Mouse (Mus musculus) G1E (cell line): ENCODE results near the gene Rora. TPM values are rescaled to one million over a fixed set of nuclear protein-coding genes. Genes with fewer than 3 reads are reported as not detected.

Experiments
- ATAC-seq: 2 replicates; pipeline ENCODE4 v1.8.0; 2016; ENCODE audit warnings: mild to moderate bottlenecking; ENCODE audit not compliant: insufficient number of reproducible peaks, poor library complexity, low FRiP score, severe bottlenecking; ENCODE audit errors: extremely low read depth
- DNase-seq: peaks from one replicate; pipeline ENCODE4 v3.0.0; 2012; ENCODE audit warnings: low spot score
- H3K27me3 ChIP-seq: 2 replicates; pipeline ENCODE4 v1.6.1; 2012; ENCODE audit warnings: mild to moderate bottlenecking, low read length, inconsistent platforms; ENCODE audit not compliant: insufficient read depth
- H3K36me3 ChIP-seq: replicated peaks from 2 replicates; pipeline ENCODE3; 2012; ENCODE audit warnings: mild to moderate bottlenecking, inconsistent platforms
- H3K4me1 ChIP-seq: 2 replicates; pipeline ENCODE4 v1.6.1; 2012; ENCODE audit warnings: low read depth, low read length, inconsistent platforms, mixed read lengths; ENCODE audit not compliant: insufficient read depth
- H3K4me3 ChIP-seq: 2 replicates; pipeline ENCODE4 v1.5.1; 2012; ENCODE audit warnings: low read depth, mild to moderate bottlenecking, inconsistent platforms, low read length, moderate library complexity, mixed read lengths
- H3K9me3 ChIP-seq: replicated peaks from 2 replicates; pipeline ENCODE4 v1.6.1; 2012; ENCODE audit warnings: inconsistent platforms
- CTCF ChIP-seq: IDR thresholded peaks from 2 replicates; pipeline ENCODE4 v1.5.1; 2012; ENCODE audit warnings: low read depth, low read length, inconsistent platforms, mixed read lengths
- GATA1 ChIP-seq: IDR thresholded peaks from 2 replicates; pipeline ENCODE4 v1.6.1; 2012; ENCODE audit warnings: borderline replicate concordance, low read length, inconsistent platforms, mixed read lengths
- GATA2 ChIP-seq: IDR thresholded peaks from 2 replicates; pipeline ENCODE4 v1.6.1; 2012; ENCODE audit warnings: low read depth, low read length, inconsistent platforms, borderline replicate concordance
- POLR2AphosphoS5 ChIP-seq: IDR thresholded peaks from 2 replicates; pipeline ENCODE4 v1.6.1; 2012; ENCODE audit warnings: low read depth, low read length, inconsistent platforms; ENCODE audit not compliant: insufficient replicate concordance
- TAL1 ChIP-seq: conservative IDR thresholded peaks from 2 replicates; pipeline ENCODE4 v1.6.1; 2012; ENCODE audit warnings: low read depth, low read length, inconsistent platforms, mixed read lengths
- polyA plus RNA-seq: library from polyadenylated mRNA; stranded (reverse); fragments of >175 nt; gene quantifications from 2 replicates; pipeline ENCODE4 v1.2.3, GENCODE M21; 2012
- total RNA-seq, 2 experiments: library from RNA; stranded (forward) in 1 of 2; stranded (reverse) in 1 of 2; fragments of 200-1000 nt in 1 of 2; fragments of >200 nt in 1 of 2; fragmentation: Nextera tagmentation in 1 of 2; gene quantifications; 2 replicates each; pipeline ENCODE4 v1.2.3; 2014 to 2017

Rora gene
- total and polyA plus RNA-seq, 3 experiments, result 0.11 TPM; not detected in 2

- ATAC-seq (no peak), DNase-seq (no peak)
- Histone ChIP-seq H3K9me3 (peaks cover 29% of the 10 kb centered on the region), H3K4me3 (no peak overlapping the region), H3K36me3 (no peaks in the 10 kb centered on the region), H3K4me1 (no peaks in the 10 kb centered on the region), H3K27me3 (no peaks in the 10 kb centered on the region)
- TF ChIP-seq GATA1 (no peak), CTCF (no peak), GATA2 (no peak), POLR2AphosphoS5 (no peak), TAL1 (no peak)
Observed at GRCm38 (mm10) chr9:69128335-69128734, 474.7 kb downstream of the Rora start.

- DNase-seq (no peak), ATAC-seq (no peak)
- Histone ChIP-seq H3K36me3 (no peaks in the 10 kb centered on the region), H3K9me3 (peaks cover 47% of the 10 kb centered on the region), H3K4me1 (no peaks in the 10 kb centered on the region), H3K27me3 (no peaks in the 10 kb centered on the region), H3K4me3 (no peak overlapping the region)
- TF ChIP-seq TAL1 (no peak), GATA2 (no peak), POLR2AphosphoS5 (no peak), GATA1 (no peak), CTCF (no peak)
Observed at GRCm38 (mm10) chr9:69132995-69133394, 479.4 kb downstream of the Rora start.

DNA sequence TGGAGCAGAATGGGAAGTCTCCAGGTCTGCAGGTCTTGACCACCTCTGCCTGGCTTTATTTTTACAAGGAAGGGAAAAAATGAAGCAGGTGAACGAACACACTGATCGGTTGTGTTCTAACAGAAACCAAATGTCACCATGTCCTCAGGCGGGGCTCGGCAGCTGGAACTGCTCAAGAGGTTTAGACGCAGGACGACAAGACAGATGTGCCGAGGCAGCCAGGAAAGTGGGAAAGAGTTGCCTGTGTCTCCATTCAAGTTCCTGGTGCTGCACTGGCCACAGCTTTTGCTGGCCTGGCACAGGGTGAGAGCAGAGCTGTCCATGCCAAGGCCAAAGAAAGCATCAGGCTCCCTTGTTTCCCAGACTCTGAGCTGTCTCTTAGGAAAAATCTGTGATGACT lies 480.1 kb downstream of the Rora start:
- ATAC-seq, result no peak

DNA sequence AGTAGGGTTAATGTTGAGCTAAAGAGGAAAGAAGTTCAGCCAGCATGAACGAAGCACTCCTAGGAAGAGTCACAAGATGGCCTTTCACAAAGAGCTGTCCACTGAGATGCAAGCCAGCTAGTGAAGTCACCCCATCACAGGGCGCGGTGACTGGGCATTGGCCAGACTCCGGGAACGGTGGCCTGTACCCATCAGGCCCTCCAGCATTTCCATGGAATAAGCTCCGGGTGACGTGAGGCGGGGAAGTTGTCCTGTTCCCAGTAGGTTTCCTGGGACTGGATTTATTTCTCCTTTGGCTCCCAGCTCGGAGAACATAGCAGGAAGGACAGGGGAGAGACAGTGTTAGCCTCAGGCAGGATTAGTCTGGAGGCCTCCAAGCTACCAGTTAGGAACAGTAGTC lies 481.0 kb downstream of the Rora start:
- Histone ChIP-seq H3K4me3 (no peak overlapping the region), H3K36me3 (no peaks in the 10 kb centered on the region), H3K4me1 (no peaks in the 10 kb centered on the region), H3K9me3 (peaks cover 56% of the 10 kb centered on the region), H3K27me3 (no peaks in the 10 kb centered on the region)
- DNase-seq (no peak), ATAC-seq (no peak)
- no peak for TF ChIP-seq GATA1
- TF ChIP-seq CTCF, result no peak
- TF ChIP-seq POLR2AphosphoS5, result no peak
- TF ChIP-seq TAL1, result no peak
- no peak for TF ChIP-seq GATA2

More for the DNA sequence above, 480.1 kb downstream of the Rora start:
- peaks cover 53% of the 10 kb centered on the region for H3K9me3 ChIP-seq
- TF ChIP-seq CTCF, result no peak
- TF ChIP-seq TAL1, result no peak
- no peak for TF ChIP-seq GATA1
- TF ChIP-seq POLR2AphosphoS5, result no peak
- TF ChIP-seq GATA2, result no peak
- DNase-seq, result no peak
- no peaks in the 10 kb centered on the region for H3K27me3 ChIP-seq
- H3K4me3 ChIP-seq, result no peak overlapping the region
- no peaks in the 10 kb centered on the region for H3K36me3 ChIP-seq
- H3K4me1 ChIP-seq, result no peaks in the 10 kb centered on the region

DNA sequence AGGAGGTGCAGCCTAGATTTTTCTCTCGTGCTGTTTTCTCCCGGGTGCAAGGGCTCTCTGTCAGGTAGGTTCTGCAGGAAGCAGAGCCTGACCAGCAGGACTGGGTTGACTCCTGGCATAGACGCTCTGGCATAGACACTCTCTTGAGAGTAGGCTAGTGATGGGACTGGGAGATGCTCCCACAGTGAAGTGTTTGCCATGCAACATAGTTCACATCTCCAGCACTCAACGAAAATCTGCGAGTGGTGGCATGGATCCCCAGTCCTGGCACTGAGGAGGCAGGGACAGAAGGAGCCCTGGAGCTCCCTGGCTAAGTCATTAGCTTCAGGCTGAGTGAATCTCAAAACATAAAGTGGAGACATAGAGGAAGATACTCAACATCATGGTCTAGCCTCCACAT lies 483.2 kb downstream of the Rora start:
- H3K27me3 ChIP-seq, result no peaks in the 10 kb centered on the region

GRCm38 (mm10) chr9:69137398-69137797 lies 483.8 kb downstream of the Rora start:
- no peak overlapping the region for H3K4me3 ChIP-seq
- H3K4me1 ChIP-seq, result no peaks in the 10 kb centered on the region
- no peaks in the 10 kb centered on the region for H3K27me3 ChIP-seq
- peaks cover 58% of the 10 kb centered on the region for H3K9me3 ChIP-seq
- DNase-seq (no peak), ATAC-seq (no peak)
- H3K36me3 ChIP-seq, result no peaks in the 10 kb centered on the region
- TF ChIP-seq CTCF (no peak), GATA1 (no peak), POLR2AphosphoS5 (no peak), TAL1 (no peak), GATA2 (no peak)

More for the DNA sequence above, 483.2 kb downstream of the Rora start:
- no peak for ATAC-seq
- DNase-seq, result no peak
- no peaks in the 10 kb centered on the region for H3K4me1 ChIP-seq
- no peak overlapping the region for H3K4me3 ChIP-seq
- TF ChIP-seq TAL1 (no peak), POLR2AphosphoS5 (no peak), GATA1 (no peak)
- H3K9me3 ChIP-seq, result peaks cover 60% of the 10 kb centered on the region
- no peaks in the 10 kb centered on the region for H3K36me3 ChIP-seq

DNA sequence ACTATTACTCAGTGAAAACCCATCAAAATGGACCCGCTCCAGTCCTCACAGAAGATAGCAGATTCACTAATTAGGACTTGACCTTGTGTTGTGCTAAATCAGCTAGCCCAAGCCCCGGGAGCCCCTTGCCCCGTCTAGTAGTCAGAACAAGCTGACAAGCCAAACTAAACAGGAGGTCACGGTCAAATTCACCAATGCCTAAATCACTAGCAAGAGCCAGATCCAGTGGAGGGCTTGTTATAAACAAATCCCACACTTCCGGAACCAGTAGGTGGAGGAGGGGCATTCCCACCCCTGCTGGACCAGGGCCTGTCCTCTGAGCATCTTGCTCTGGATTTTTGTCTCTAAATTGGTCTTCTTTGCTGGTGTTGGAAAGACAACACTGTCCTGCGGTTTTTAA lies 486.6 kb downstream of the Rora start:
- ATAC-seq (no peak), DNase-seq (no peak)
- Histone ChIP-seq H3K36me3 (no peaks in the 10 kb centered on the region), H3K9me3 (peaks cover 48% of the 10 kb centered on the region), H3K4me3 (no peak overlapping the region), H3K4me1 (no peaks in the 10 kb centered on the region), H3K27me3 (no peaks in the 10 kb centered on the region)
- TF ChIP-seq GATA1 (no peak), POLR2AphosphoS5 (no peak), GATA2 (no peak), TAL1 (no peak), CTCF (no peak)
